Mouse (Mus musculus): ENCODE data around the gene Gpr179. TPM values are rescaled to one million over a fixed set of nuclear protein-coding genes. Genes with fewer than 3 reads are reported as not detected.

Gene Gpr179
- 0.16 and 0.25 TPM in 2 replicates for polyA plus RNA-seq (2015; fragmentation: Nextera tagmentation; extraction: Ambion mirVana)

DNA sequence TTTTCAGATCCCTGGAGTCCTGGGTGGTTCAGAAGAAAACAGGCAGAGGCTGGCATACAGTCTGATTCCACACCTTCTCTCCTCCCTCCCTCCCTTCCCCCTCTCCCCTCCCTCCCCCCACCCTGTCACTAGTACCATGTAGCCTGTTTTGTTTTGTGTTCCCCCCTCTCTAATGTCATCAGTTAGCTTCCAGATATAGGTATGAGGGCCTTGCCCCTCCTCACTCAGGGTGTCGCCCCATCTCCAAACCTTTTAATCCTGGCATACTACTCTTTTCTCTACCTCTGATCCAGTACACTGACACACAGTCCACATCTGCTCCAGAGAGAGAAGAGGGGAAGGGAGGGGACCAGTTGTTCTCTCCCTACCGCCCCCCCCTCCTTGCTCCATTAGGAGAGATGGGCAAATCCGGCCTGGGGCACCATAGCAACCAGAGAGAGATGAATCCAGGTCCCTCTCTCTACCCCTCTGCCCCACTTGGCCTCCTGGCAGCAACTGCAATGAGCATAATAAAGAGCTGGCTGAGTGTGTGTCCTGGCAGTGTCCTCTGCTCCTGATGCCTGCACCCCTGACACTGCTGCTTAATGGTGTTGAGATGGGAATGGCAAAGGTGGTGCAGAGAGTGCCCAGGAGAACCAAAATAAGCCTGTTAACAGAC lies at the start of gene Gpr179:
Gene Gpr179, minus strand, starts transcription at position 51 of the 658 bp plus-strand sequence.
- Histone ChIP-seq H3K4me3 (no peak within 1 kb of the TSS), H3K9ac (0 out of 2 replicates have a peak within 1 kb of the TSS, but pooled peaks have one; percentile 6), H3K4me1 (replicated peaks) (peaks cover 33% of the 10 kb centered on the region), H3K27me3 (no peaks in the 10 kb centered on the region), H3K36me3 (no peaks in the 10 kb centered on the region), H3K27ac (no peak within 1 kb of the TSS), H3K9me3 (no peaks in the 10 kb centered on the region), H3K4me2 (no peak within 1 kb of the TSS)
- WGBS: 61% methylated on average over 3 of the region's 3 CpGs
- ATAC-seq (ENCODE audit: low FRiP score): no peak

DNA sequence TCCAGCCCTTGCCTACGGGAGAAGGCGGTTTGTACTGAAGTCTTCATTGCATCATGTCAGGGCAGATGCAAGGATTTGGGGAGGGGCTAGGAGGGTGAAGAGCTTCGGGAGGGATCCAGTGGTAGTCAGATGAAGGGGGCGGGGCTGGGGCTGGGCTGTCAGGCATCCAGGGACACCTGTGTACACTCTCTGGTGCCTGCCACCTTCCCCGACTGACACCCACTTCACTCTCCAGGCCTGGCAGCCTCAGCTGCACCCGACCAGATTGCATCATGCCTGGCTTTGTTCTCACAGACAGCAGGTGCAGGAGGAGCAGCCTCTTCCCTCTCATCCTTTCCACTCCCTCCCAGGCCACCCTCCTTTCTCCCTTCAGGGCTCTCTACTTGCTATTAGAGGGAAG lies 49.2 kb upstream of the Gpr179 start:
- H3K36me3 ChIP-seq: peaks cover 11% of the 10 kb centered on the region
- peak overlapping the region; percentile 79 for H3K27ac ChIP-seq
- H3K9me3 ChIP-seq: no peaks in the 10 kb centered on the region
- peak; percentile 13; the same call in 1 of the 2 replicates for ATAC-seq (ENCODE audit: low FRiP score)
- peaks cover 40% of the 10 kb centered on the region for H3K4me1 ChIP-seq (replicated peaks)
- peak overlapping the region; percentile 64 for H3K4me2 ChIP-seq
- no peak overlapping the region for H3K4me3 ChIP-seq
- no peak overlapping the region for H3K9ac ChIP-seq
- peaks cover 12% of the 10 kb centered on the region for H3K27me3 ChIP-seq
- WGBS: 8% methylated on average over 6 of the region's 6 CpGs

DNA sequence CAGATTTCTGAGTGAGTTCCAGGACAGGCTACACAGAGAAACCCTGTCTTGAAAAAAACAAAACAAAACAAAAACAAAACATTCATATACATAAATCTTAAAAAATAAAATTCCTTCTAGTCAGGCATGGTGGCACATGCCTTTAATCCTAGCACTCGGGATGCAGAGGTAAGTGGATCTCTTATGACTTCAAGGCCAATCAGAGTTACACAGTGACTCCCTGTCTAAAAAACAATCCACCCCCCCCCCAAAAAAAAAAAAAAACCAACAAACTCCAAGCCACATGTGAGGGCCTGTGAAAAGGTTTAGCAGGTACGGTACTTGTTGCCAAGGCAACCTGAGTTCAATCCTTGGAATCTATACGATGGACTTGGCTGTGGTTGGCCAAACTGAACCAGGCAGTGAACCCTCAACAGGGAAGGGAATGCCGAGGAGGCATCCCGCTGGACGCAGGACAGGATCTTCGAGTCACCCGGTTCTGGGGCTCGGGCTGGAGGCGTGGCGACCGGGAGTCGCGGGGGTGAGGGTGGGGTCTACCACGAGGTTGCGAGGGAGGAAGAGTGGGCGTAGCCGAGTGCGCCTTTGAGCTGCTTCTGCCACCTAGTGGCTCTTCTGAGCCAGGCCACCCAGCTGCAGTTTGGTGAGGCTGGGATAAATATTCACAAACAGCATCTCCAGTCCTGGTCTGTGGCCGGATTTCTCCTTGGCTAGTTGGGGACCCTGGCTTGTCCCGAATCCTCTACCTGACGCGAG lies 48.3 kb upstream of the Gpr179 start:
- H3K27ac ChIP-seq: peak overlapping the region; percentile 79
- H3K9me3 ChIP-seq: no peaks in the 10 kb centered on the region
- peak; percentile 52 for ATAC-seq (ENCODE audit: low FRiP score)
- peaks cover 4% of the 10 kb centered on the region; the same call in 1 of the 2 replicates for H3K27me3 ChIP-seq
- peak overlapping the region; percentile 64 for H3K4me2 ChIP-seq
- H3K36me3 ChIP-seq: peaks cover 20% of the 10 kb centered on the region
- H3K4me1 ChIP-seq (replicated peaks): peaks cover 30% of the 10 kb centered on the region
- peak overlapping the region; percentile 34 for H3K4me3 ChIP-seq
- peak overlapping the region; percentile 53 for H3K9ac ChIP-seq
- 5% methylated on average over 23 of the region's 23 CpGs for WGBS

DNA sequence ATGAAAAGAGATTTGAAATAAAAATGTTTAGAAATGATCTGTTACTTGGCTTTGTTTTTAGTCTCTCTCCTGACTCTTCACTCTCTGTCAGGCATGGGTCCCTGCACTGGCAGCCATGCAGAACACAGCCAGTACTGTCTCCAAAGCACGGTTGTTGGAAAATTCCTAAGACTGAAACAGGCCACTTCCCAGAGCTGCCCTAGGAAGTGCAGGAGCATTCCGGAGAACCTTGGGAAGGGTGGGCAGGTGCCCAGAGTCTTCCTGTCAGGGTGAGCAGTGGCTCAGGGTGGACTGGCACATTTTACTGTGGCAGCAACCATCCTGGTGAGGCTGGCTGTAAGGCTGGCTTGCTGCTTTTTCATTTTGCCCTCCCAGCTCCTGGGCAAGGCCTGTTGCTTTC lies 46.6 kb upstream of the Gpr179 start:
- no peak for ATAC-seq (ENCODE audit: low FRiP score)
- peaks cover 4% of the 10 kb centered on the region; the same call in 1 of the 2 replicates for H3K27me3 ChIP-seq
- no peak overlapping the region for H3K27ac ChIP-seq
- peaks cover 18% of the 10 kb centered on the region for H3K4me1 ChIP-seq (replicated peaks)
- H3K4me2 ChIP-seq: no peak overlapping the region
- H3K36me3 ChIP-seq: peaks cover 37% of the 10 kb centered on the region
- H3K4me3 ChIP-seq: no peak overlapping the region
- H3K9ac ChIP-seq: no peak overlapping the region
- no peaks in the 10 kb centered on the region for H3K9me3 ChIP-seq
- WGBS: 79% methylated on average over 2 of the region's 2 CpGs

DNA sequence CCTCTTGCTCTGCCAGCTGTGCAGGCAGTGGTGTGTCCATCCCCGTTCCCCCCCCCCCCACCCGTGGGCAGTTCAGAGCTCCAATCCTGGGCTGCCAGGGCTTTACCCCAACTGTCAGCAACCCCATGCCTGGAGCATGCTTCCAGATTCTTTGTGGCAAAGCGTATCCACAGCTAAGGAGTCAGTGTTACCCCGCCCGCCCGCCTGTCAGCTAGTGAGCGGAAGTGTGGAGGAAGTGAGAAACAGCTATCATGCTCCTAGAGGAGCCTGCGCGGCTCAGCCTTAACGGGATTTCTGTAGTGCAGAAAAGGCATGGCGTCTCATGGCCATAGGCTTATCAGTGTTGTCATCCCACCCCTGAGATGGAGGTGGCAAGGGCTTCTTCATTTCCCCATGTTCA lies 42.3 kb upstream of the Gpr179 start:
- Histone ChIP-seq H3K9ac (no peak overlapping the region), H3K9me3 (no peaks in the 10 kb centered on the region), H3K36me3 (peaks cover 80% of the 10 kb centered on the region), H3K4me1 (replicated peaks) (peaks cover 11% of the 10 kb centered on the region; the same call in 1 of the 2 replicates), H3K4me3 (no peak overlapping the region), H3K27ac (no peak overlapping the region), H3K4me2 (no peak overlapping the region), H3K27me3 (no peaks in the 10 kb centered on the region)
- 87% methylated on average over 11 of the region's 11 CpGs for WGBS
- ATAC-seq (ENCODE audit: low FRiP score): no peak

DNA sequence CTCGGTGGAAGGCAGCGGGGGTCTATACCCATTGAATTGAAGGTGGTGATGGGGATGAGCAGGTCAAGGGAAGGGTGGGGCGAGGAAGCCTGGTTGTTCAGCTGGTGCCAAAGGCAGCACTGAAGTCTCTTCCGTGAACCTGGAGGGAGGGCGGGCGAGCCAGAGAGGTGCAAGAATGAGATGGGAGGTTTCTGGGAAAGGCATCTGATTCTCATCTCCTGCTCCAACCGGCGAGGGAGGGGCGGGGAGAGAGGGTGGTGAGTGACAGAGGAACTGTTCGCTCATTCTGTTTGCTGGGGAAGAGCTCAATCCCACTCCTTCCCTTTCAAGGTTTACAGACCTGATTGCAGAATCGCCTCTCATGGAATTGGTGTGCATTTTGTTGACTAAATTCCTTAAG lies 41.8 kb upstream of the Gpr179 start:
- Histone ChIP-seq H3K9ac (no peak overlapping the region), H3K4me3 (no peak overlapping the region), H3K36me3 (peaks cover 81% of the 10 kb centered on the region), H3K27me3 (no peaks in the 10 kb centered on the region), H3K27ac (no peak overlapping the region), H3K4me2 (no peak overlapping the region), H3K9me3 (no peaks in the 10 kb centered on the region), H3K4me1 (replicated peaks) (peaks cover 11% of the 10 kb centered on the region; the same call in 1 of the 2 replicates)
- no peak for ATAC-seq (ENCODE audit: low FRiP score)
- WGBS: 80% methylated on average over 11 of the region's 11 CpGs

DNA sequence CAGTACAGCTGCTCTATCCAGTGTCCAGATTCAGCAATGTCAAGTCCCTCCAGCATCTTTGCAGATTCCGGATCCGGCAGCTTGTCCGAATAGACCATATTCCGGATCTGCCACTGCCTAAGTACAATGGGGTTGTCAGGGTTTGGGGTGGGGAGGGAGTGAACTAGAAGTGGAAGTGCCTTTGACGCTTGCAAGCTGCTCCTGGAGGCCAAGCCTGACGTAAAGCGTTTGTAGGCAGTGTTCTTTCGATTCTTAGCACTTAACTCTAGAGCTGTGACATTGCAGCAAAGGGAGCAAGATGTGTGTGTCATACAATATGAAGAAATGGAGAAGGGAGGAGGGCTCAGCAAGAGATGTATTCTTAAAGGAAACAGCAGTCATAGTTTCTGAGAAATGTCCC lies 37.2 kb upstream of the Gpr179 start:
- Histone ChIP-seq H3K4me1 (replicated peaks) (peaks cover 11% of the 10 kb centered on the region; the same call in 1 of the 2 replicates), H3K9ac (no peak overlapping the region), H3K27ac (no peak overlapping the region), H3K4me2 (no peak overlapping the region), H3K9me3 (no peaks in the 10 kb centered on the region), H3K4me3 (no peak overlapping the region), H3K36me3 (peaks cover 87% of the 10 kb centered on the region), H3K27me3 (no peaks in the 10 kb centered on the region)
- no peak for ATAC-seq (ENCODE audit: low FRiP score)
- WGBS: 91% methylated on average over 8 of the region's 8 CpGs

DNA sequence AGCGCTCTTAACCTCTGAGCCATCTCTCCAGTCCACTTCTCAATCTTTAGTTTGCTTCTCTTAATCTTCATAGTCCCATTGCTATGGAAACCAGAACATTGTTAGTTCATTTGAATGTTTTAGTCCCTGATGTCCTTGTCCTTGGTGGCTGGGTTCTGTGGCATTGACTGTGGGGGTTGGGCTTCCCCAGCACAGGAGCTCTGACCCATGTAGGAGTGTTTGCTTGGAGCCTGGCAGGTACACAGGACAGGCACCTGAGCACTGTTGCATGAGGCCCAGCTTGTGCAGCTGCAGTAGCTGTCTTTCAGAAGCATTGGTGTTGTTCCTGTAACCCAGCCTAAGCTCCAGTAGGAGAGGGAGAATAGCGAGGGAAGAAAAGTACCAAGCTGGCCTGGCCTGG lies 35.9 kb upstream of the Gpr179 start:
- Histone ChIP-seq H3K9me3 (no peaks in the 10 kb centered on the region), H3K9ac (no peak overlapping the region), H3K27ac (no peak overlapping the region), H3K4me3 (no peak overlapping the region), H3K36me3 (peaks cover 87% of the 10 kb centered on the region), H3K27me3 (no peaks in the 10 kb centered on the region), H3K4me2 (no peak overlapping the region), H3K4me1 (replicated peaks) (peaks cover 11% of the 10 kb centered on the region; the same call in 1 of the 2 replicates)
- ATAC-seq (ENCODE audit: low FRiP score): no peak
- 97% methylated on average over 2 of the region's 2 CpGs for WGBS

DNA sequence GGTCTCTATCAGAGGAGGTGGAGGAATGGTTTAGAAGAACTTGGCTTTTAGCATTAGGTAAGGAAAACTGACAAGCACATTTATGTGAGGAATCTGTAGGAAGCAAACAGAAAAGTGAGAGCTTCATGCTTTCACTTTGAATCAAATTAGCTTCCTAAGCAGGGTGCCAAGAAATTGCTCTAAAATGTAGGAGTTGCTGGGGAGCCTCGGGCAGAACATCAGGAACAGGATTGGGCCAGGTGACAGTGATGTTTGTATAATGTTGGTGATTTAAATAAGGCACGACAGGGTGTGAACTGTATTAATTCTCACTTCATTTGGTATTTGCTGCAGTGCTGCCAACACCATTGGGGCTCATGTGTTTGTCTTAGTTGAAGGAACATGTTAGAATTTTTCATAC lies 31.9 kb upstream of the Gpr179 start:
- Histone ChIP-seq H3K9me3 (no peaks in the 10 kb centered on the region), H3K4me2 (no peak overlapping the region), H3K27ac (no peak overlapping the region), H3K9ac (no peak overlapping the region), H3K4me3 (no peak overlapping the region), H3K36me3 (peaks cover 74% of the 10 kb centered on the region), H3K27me3 (no peaks in the 10 kb centered on the region), H3K4me1 (replicated peaks) (no peaks in the 10 kb centered on the region)
- ATAC-seq (ENCODE audit: low FRiP score): no peak
- 63% methylated on average over 2 of the region's 2 CpGs for WGBS

DNA sequence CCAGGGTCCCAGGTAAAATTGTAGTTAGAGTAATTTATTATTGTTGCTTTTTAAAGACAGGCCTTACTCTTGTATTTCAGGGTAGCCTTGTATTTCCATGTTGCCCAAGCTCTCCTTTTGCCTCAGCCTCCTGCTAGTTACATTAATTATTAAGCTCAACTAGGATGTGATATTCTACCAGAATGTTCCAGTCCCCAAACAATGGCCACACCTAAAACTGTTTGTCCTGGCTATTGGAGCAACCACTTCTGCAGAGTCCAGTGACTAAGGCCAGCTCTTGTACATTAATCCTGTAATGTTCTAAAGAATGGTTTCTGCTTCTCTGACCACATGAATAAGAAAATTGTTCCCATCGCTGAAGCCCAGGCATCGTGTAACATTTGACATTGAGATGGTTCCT lies 31.1 kb upstream of the Gpr179 start:
- 92% methylated on average over 2 of the region's 2 CpGs for WGBS
- ATAC-seq (ENCODE audit: low FRiP score): no peak
- H3K36me3 ChIP-seq: peaks cover 76% of the 10 kb centered on the region

DNA sequence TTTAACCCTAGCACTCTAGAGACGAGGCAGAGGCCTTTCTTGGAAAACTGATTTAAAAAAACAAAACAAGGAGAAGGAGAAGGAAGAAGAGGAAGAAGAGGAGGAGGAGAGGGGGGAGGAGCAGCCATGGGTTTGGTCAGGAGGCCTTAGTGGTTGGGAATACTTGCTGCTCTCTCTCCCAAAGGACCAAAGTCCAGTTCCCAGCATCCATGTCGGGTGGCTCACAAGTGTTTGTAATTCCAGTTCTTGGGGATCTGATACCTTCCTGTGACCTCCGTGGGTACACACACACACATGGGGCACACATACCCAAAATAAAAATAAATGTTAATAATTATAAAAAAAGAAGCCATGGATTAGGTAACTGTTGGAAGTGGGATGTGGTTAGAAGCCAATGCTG lies 28.2 kb upstream of the Gpr179 start:
- no peak for ATAC-seq (ENCODE audit: low FRiP score)
- peaks cover 85% of the 10 kb centered on the region for H3K36me3 ChIP-seq
- no peak overlapping the region for H3K4me2 ChIP-seq
- no peak overlapping the region for H3K9ac ChIP-seq
- no peaks in the 10 kb centered on the region for H3K4me1 ChIP-seq (replicated peaks)
- no peaks in the 10 kb centered on the region for H3K27me3 ChIP-seq
- WGBS: 86% methylated on average over 3 of the region's 3 CpGs
- no peak overlapping the region for H3K4me3 ChIP-seq
- H3K9me3 ChIP-seq: no peaks in the 10 kb centered on the region
- H3K27ac ChIP-seq: no peak overlapping the region

More for the DNA sequence above, 31.1 kb upstream of the Gpr179 start:
- Histone ChIP-seq H3K4me2 (no peak overlapping the region), H3K27ac (no peak overlapping the region), H3K4me3 (no peak overlapping the region), H3K9ac (no peak overlapping the region), H3K4me1 (replicated peaks) (no peaks in the 10 kb centered on the region), H3K9me3 (no peaks in the 10 kb centered on the region), H3K27me3 (no peaks in the 10 kb centered on the region)

DNA sequence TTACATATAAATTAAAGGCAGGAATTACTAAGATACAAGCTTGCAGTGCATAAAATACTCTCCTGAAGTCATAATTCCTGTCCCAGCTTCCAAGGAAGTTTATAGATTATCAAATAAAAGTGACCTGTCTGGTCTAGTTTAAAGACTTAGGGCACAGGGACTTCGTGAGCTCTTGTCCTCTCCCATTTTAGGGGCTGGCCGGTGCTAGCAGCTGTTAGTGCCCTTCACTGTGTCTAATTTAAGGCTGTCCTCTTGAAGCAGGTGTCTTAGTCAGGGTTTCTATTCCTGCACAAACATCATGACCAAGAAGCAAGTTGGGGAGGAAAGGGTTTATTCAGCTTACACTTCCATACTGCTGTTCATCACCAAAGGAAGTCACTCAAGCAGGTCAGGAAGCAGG lies 21.5 kb upstream of the Gpr179 start:
- Histone ChIP-seq H3K4me1 (replicated peaks) (peaks cover 13% of the 10 kb centered on the region), H3K27ac (no peak overlapping the region)

More for the DNA sequence above, 21.5 kb upstream of the Gpr179 start:
- no peak for ATAC-seq (ENCODE audit: low FRiP score)
- H3K9me3 ChIP-seq: no peaks in the 10 kb centered on the region
- 92% methylated on average over 2 of the region's 2 CpGs for WGBS
- H3K36me3 ChIP-seq: peaks cover 49% of the 10 kb centered on the region
- H3K4me3 ChIP-seq: no peak overlapping the region
- no peaks in the 10 kb centered on the region for H3K27me3 ChIP-seq
- no peak overlapping the region for H3K9ac ChIP-seq
- H3K4me2 ChIP-seq: no peak overlapping the region

Measured in hindbrain, embryonic 13.5 days (tissue).